ENCODE assay signal across 8 mouse cellular contexts in genomic region chr11:102605553-102606416, GRCm38 (mm10). TPM values are rescaled to one million over a fixed set of nuclear protein-coding genes. Genes with fewer than 3 reads are reported as not detected.
DNase-seq lines count a peak whose midpoint lies in the region; ATAC-seq lines count a peak whose summit lies in the region.

No protein-coding gene starts in this region.

- H3K4me1 ChIP-seq in forebrain, embryonic 11.5 days (replicated peaks; ENCODE audit: control insufficient read depth, insufficient read depth, low read length), result peaks cover 29% of the 10 kb centered on the region
- H3K4me1 ChIP-seq in intestine, embryonic 16.5 days (ENCODE audit: control insufficient read depth, insufficient read depth, low read length), result peaks cover 16% of the 10 kb centered on the region

- H3K36me3 ChIP-seq in forebrain, embryonic 11.5 days (ENCODE audit: control insufficient read depth, insufficient read depth, low read length), result no peaks in the 10 kb centered on the region
- H3K36me3 ChIP-seq in intestine, embryonic 16.5 days (ENCODE audit: control insufficient read depth, insufficient read depth, low read length), result no peaks in the 10 kb centered on the region

- peak overlapping the region; percentile 100 for H3K27ac ChIP-seq in forebrain, embryonic 11.5 days (ENCODE audit: low read depth, low read length)
- H3K27ac ChIP-seq in intestine, embryonic 16.5 days (ENCODE audit: low read length), result peak overlapping the region; percentile 95

- WGBS in forebrain, embryonic 11.5 days, result under 1% methylated on average over 62 of the region's 62 CpGs
- 5% methylated on average over 62 of the region's 62 CpGs for WGBS in intestine, embryonic 16.5 days

- peak overlapping the region; percentile 99 for H3K9ac ChIP-seq in forebrain, embryonic 11.5 days (ENCODE audit: low read length)
- peak overlapping the region; percentile 77 for H3K9ac ChIP-seq in intestine, embryonic 16.5 days (ENCODE audit: low read depth, low read length)

- H3K4me2 ChIP-seq in forebrain, embryonic 11.5 days (ENCODE audit: low read depth, low read length, severe bottlenecking), result peak overlapping the region; percentile 70
- peak overlapping the region; percentile 78 for H3K4me2 ChIP-seq in intestine, embryonic 16.5 days (ENCODE audit: low read depth, low read length)

- H3K27me3 ChIP-seq in forebrain, embryonic 11.5 days (ENCODE audit: control insufficient read depth, insufficient read depth, low read length), result no peaks in the 10 kb centered on the region
- peaks cover 9% of the 10 kb centered on the region for H3K27me3 ChIP-seq in intestine, embryonic 16.5 days (replicated peaks; ENCODE audit: control insufficient read depth, insufficient read depth, low read length)

- H3K9me3 ChIP-seq in forebrain, embryonic 11.5 days (ENCODE audit: control insufficient read depth, low read length), result no peaks in the 10 kb centered on the region
- no peaks in the 10 kb centered on the region for H3K9me3 ChIP-seq in intestine, embryonic 16.5 days (ENCODE audit: control insufficient read depth, low read length)

- peak; percentile 12 for DNase-seq in adrenal gland, postnatal 25 days
- no peak for DNase-seq in adrenal gland, adult 8-10 months
- peak; percentile 68 for DNase-seq in 3T3-L1 (ENCODE audit: low read depth, low spot score)
- DNase-seq in forebrain, embryonic 11.5 days (ENCODE audit: low spot score), result peak; percentile 85
- no peak for DNase-seq in spleen, postnatal 4 days (ENCODE audit: low spot score in 2 of 2)
- no peak for DNase-seq in B cell, adult 2 months

- ATAC-seq in forebrain, embryonic 11.5 days (replicated peaks; ENCODE audit: low FRiP score), result no peak
- ATAC-seq in intestine, embryonic 16.5 days, result no peak; the same call in 1 of the 2 replicates
- 0 out of 2 replicates have a peak, but pooled peaks have one; percentile 8 for ATAC-seq in megakaryocyte-erythroid progenitor cell, adult 5-6 weeks (replicated peaks; ENCODE audit: low FRiP score, low TSS enrichment, poor library complexity, severe bottlenecking)

- H3K4me3 ChIP-seq in forebrain, embryonic 11.5 days (ENCODE audit: low read depth, low read length), result peak overlapping the region; percentile 78
- peak overlapping the region; percentile 72 for H3K4me3 ChIP-seq in intestine, embryonic 16.5 days (ENCODE audit: low read length)

RNA-seq across cellular contexts. Expression of gene Fzd2, which starts 1.6 kb away (rescaled TPM):
- total RNA-seq in adrenal gland, postnatal 25 days (2021), result 3.8 and 4.9 TPM in 2 replicates
- 1 to 10 TPM; 4.8 to 6.9 (median 5.7) TPM for total RNA-seq in adrenal gland, adult 8-10 months (2022)
- 45.2 and 46.3 TPM in 2 replicates for polyA plus RNA-seq in forebrain, embryonic 11.5 days (2014; fragmentation: Nextera tagmentation; extraction: Ambion mirVana)
- 9.4 and 9.8 TPM in 2 replicates for polyA plus RNA-seq in intestine, embryonic 16.5 days (2015; fragmentation: Nextera tagmentation; extraction: Ambion mirVana)
- total RNA-seq in megakaryocyte-erythroid progenitor cell, adult 5-6 weeks (2014; fragmentation: Nextera tagmentation), result not detected in 2 replicates
- not detected in 2 replicates for total RNA-seq in megakaryocyte-erythroid progenitor cell, adult 5-6 weeks (2017)

RNA-seq across cellular contexts. Expression of gene Gm11627, which starts 26.5 kb away (rescaled TPM):
- total RNA-seq in adrenal gland, postnatal 25 days (2021), result not detected in 2 replicates
- under 1 TPM in 1 of 4 experiments, not detected in 3; 0.75 TPM for total RNA-seq in adrenal gland, adult 8-10 months (2022)
- polyA plus RNA-seq in forebrain, embryonic 11.5 days (2014; fragmentation: Nextera tagmentation; extraction: Ambion mirVana), result 12.7 and 13.8 TPM in 2 replicates
- polyA plus RNA-seq in intestine, embryonic 16.5 days (2015; fragmentation: Nextera tagmentation; extraction: Ambion mirVana), result 14.9 and 15.8 TPM in 2 replicates
- not detected in 2 replicates for total RNA-seq in megakaryocyte-erythroid progenitor cell, adult 5-6 weeks (2014; fragmentation: Nextera tagmentation)
- total RNA-seq in megakaryocyte-erythroid progenitor cell, adult 5-6 weeks (2017), result not detected in 2 replicates

RNA-seq across cellular contexts. Expression of gene Gpatch8, which starts 49.6 kb away (rescaled TPM):
- 32.2 and 33.4 TPM in 2 replicates for total RNA-seq in adrenal gland, postnatal 25 days (2021)
- 10 to 100 TPM; 29.2 to 48.9 (median 35.7) TPM for total RNA-seq in adrenal gland, adult 8-10 months (2022)
- 52.4 and 54.5 TPM in 2 replicates for polyA plus RNA-seq in forebrain, embryonic 11.5 days (2014; fragmentation: Nextera tagmentation; extraction: Ambion mirVana)
- 31.7 and 34.5 TPM in 2 replicates for polyA plus RNA-seq in intestine, embryonic 16.5 days (2015; fragmentation: Nextera tagmentation; extraction: Ambion mirVana)
- 44.9 and 47.2 TPM in 2 replicates for total RNA-seq in megakaryocyte-erythroid progenitor cell, adult 5-6 weeks (2014; fragmentation: Nextera tagmentation)
- total RNA-seq in megakaryocyte-erythroid progenitor cell, adult 5-6 weeks (2017), result 34.3 and 38.2 TPM in 2 replicates

RNA-seq across cellular contexts. Expression of gene Meioc, which starts 57.7 kb away (rescaled TPM):
- 0.06 TPM in 1 of 2 replicates, not detected in the other for total RNA-seq in adrenal gland, postnatal 25 days (2021)
- not detected for total RNA-seq in adrenal gland, adult 8-10 months (2022)
- polyA plus RNA-seq in forebrain, embryonic 11.5 days (2014; fragmentation: Nextera tagmentation; extraction: Ambion mirVana), result 0.15 and 0.24 TPM in 2 replicates
- polyA plus RNA-seq in intestine, embryonic 16.5 days (2015; fragmentation: Nextera tagmentation; extraction: Ambion mirVana), result 0.24 and 0.65 TPM in 2 replicates
- total RNA-seq in megakaryocyte-erythroid progenitor cell, adult 5-6 weeks (2014; fragmentation: Nextera tagmentation), result not detected in 2 replicates
- total RNA-seq in megakaryocyte-erythroid progenitor cell, adult 5-6 weeks (2017), result not detected in 2 replicates

Comparison
In these comparisons a context has a peak if more than half of its experiments do, and no peak if none do; other contexts are left out.
1. DNase-seq: peak in adrenal gland, postnatal 25 days (single experiment), 3T3-L1 (single experiment) and forebrain, embryonic 11.5 days (single experiment); none in adrenal gland, adult 8-10 months (single experiment), spleen, postnatal 4 days (0 of 2) and B cell, adult 2 months (0 of 2).